Mouse (Mus musculus) embryo, embryonic 10.5 days (tissue): Measurements from ENCODE around the gene Micu2.

ENCODE experiments used
- DNase-seq: peaks from one replicate; pipeline ENCODE4 v3.0.0-alpha.2; 2015; ENCODE audit warnings: low spot score

Gene Micu2

DNA sequence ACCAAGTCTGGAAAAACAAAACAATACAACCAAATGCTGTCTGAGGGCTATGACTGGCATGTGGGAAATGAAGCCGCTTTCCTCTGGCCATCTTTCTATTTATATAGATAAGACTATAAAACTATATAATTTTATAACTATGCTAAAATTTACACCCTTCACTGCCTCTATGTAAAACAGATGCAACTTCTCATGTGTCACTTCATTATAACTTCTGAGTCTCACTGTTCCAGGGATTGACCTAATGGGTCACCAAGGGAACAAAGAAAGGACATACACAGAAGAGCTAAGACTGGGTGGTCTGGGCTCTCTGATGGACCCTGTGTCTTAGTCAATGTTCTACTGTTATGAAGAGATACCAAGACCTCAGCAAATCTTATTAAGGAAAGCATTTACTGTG is 106.1 kb downstream of the Micu2 start:
- no peak for DNase-seq

DNA sequence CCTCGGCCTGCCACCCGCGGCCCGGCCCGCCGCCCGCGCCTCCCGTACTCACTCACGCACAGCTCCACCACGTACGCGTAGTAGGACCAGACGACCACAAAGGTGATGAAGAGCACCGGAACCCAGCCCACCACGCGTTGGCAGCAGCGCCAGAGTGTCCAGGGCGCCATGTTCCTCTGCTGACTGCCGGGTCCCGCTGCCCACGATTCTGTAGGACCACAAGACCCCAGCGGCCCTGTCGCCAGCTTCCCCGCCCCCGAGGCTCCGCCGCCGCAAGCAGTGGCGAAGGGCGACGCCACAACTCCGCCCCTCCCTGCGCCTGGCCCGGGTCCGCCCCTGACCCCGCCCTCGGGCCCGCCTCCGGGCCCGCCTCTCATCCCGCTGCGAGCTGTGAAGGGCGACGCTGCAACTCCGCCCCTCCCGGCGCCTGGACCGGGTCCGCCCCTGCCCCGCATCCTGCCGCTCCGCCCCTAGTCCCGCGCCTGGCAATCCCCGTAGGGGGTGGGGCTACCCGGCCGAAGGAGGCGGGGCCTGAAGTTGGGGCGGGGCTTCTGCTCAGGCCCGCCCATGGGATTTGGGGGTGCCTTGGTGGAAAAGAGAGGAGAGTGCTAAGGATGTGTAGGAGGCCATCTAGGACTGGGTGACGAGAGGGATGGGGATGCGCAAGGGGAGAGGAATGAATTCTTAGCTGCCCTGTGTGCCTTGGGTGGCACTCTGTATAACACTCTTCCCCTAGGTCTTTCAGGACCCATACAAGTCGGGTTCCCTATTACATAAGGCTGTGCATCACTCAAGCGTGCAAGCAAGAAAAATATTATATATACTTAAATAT is 108.8 kb downstream of the Micu2 start, which contains the start of gene Zdhhc20:
Gene Zdhhc20, minus strand, starts transcription at position 266 of the 832 bp plus-strand sequence.
- peak; percentile 96 for DNase-seq

DNA sequence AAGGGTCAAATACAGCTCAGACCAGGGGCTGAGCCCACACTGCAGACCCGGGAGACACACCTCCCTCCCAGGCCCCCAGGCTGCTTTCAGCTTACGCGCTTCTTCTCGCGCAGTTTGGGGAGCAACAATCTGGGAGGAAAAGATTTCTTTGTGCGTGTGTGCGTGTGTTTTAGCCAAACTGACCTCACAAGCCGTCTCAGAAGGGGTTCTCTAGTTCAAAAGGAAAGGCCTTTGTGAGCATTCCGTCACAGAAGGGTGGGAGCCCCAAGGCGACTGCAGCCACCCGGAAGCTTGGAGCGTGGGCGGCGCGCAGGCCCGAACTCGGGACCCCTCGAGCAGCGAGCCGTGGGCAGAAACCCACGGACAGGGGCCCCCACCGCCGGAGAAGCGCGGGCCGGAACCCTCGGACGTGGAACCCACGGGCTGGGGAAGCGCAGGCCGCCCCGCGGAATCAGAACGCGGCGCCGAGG is 109.5 kb downstream of the Micu2 start:
- DNase-seq, result peak; percentile 77

GRCm38 (mm10) chr14:57887171-57887570 is 111.9 kb downstream of the Micu2 start:
- DNase-seq, result no peak

- no peak for DNase-seq
These were observed 113.0 kb downstream of the Micu2 start for GRCm38 (mm10) chr14:57886032-57886431.

GRCm38 (mm10) chr14:57883341-57883740 is 115.7 kb downstream of the Micu2 start:
- DNase-seq, result no peak

DNA sequence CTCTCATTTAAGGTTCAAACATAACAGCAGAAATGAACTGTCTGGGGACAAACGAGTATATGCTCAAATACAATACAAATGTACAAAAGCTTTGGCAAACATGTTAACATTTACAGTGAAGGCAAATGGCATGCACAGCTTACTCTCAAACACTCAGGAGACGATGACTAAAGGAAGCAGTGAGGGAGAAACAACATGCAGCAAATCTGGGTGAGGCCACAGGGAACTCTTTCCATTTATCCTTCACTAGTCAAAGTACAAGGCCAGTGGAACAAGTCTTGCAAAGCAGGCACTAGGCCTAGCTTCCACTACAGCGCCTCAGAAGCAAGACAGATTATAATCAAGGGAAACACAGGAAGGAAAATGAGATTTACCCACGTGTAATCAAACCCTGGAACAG is 116.3 kb downstream of the Micu2 start:
- no peak for DNase-seq

GRCm38 (mm10) chr14:57881793-57882192 is 117.3 kb downstream of the Micu2 start:
- no peak for DNase-seq

- DNase-seq, result no peak
These were observed 118.0 kb downstream of the Micu2 start for GRCm38 (mm10) chr14:57881074-57881473.

GRCm38 (mm10) chr14:57877921-57878320 is 121.1 kb downstream of the Micu2 start:
- no peak for DNase-seq

- no peak for DNase-seq
These were observed 132.3 kb downstream of the Micu2 start for GRCm38 (mm10) chr14:57866676-57867276.
